ENCODE assay signal across 27 mouse cellular contexts in genomic region chr13:104574396-104574795, GRCm38 (mm10).
DNase-seq lines count a peak whose midpoint lies in the region; ATAC-seq lines count a peak whose summit lies in the region.
"Had no signal": no experiment of that assay in that cellular context is flagged by ENCODE, and none has a peak within 500 bp of the region (broad histone marks: within the 10 kb centered on the region; RNA-seq: fewer than 3 reads in every experiment).

No protein-coding gene starts in this region.

- H3K27me3 ChIP-seq in hindbrain, embryonic 12.5 days = no peaks in the 10 kb centered on the region
- H3K27me3 ChIP-seq: embryonic facial prominence, embryonic 13.5 days; forebrain, embryonic 12.5 days; liver, embryonic 15.5 days; lung, embryonic 15.5 days had no signal

- peak; percentile 83 for DNase-seq in induced T-regulatory cell, adult 2 months (ENCODE audit: low read depth)
- DNase-seq in naive thymus-derived CD4-positive, alpha-beta T cell, adult 2 months (ENCODE audit: low read depth) = peak; percentile 72
- no peak for DNase-seq in right cerebral cortex, adult 2 months (ENCODE audit: low spot score in 2 of 2)
- DNase-seq in lung, postnatal 25 days (ENCODE audit: low spot score) = no peak
- DNase-seq in kidney, adult 8-10 months = no peak
- DNase-seq: adrenal gland, adult 8-10 months; cerebellum, adult 11-12 months; cerebellum, postnatal 25 days; embryo, embryonic 11 days; kidney, adult 18-20 months; kidney, postnatal 10 days; left cerebral cortex, postnatal 4 days; liver; lung, postnatal 4 days; right cerebral cortex, postnatal 14 days; spleen, adult 18-20 months had no signal

- WGBS in hindbrain, embryonic 12.5 days = 95% methylated on average over 5 of the region's 5 CpGs

- H3K4me1 ChIP-seq in hindbrain, embryonic 12.5 days = no peaks in the 10 kb centered on the region; the same call in 1 of the 2 replicates
- H3K4me1 ChIP-seq: forebrain, embryonic 12.5 days; liver, embryonic 15.5 days had no signal

- no peak overlapping the region for H3K4me2 ChIP-seq in hindbrain, embryonic 12.5 days (replicated peaks)
- H3K4me2 ChIP-seq: embryonic facial prominence, embryonic 13.5 days; forebrain, embryonic 12.5 days; liver, embryonic 15.5 days; lung, embryonic 15.5 days; midbrain, embryonic 11.5 days had no signal

- no peaks in the 10 kb centered on the region for H3K36me3 ChIP-seq in hindbrain, embryonic 12.5 days
- H3K36me3 ChIP-seq: embryonic facial prominence, embryonic 13.5 days; forebrain, embryonic 12.5 days; heart, embryonic 10.5 days; liver, embryonic 15.5 days; lung, embryonic 15.5 days had no signal

- peak; percentile 76 for ATAC-seq in CD4-positive, CD25-positive, alpha-beta regulatory T cell, adult 4 months
- ATAC-seq in hindbrain, embryonic 12.5 days (ENCODE audit: low FRiP score) = no peak
- ATAC-seq: hindbrain, postnatal 0 days had no signal

- no peak overlapping the region for H3K9ac ChIP-seq in hindbrain, embryonic 12.5 days
- H3K9ac ChIP-seq: embryonic facial prominence, embryonic 13.5 days; forebrain, embryonic 12.5 days; liver, embryonic 15.5 days; lung, embryonic 15.5 days had no signal

- no peak overlapping the region for H3K27ac ChIP-seq in hindbrain, embryonic 12.5 days
- H3K27ac ChIP-seq: embryonic facial prominence, embryonic 13.5 days; forebrain, embryonic 12.5 days; heart, embryonic 10.5 days; hindbrain, postnatal 0 days; left cerebral cortex, adult 2 months; liver, embryonic 15.5 days; lung, embryonic 15.5 days had no signal

- H3K9me3 ChIP-seq in hindbrain, embryonic 12.5 days (replicated peaks) = no peaks in the 10 kb centered on the region
- H3K9me3 ChIP-seq: embryonic facial prominence, embryonic 13.5 days; forebrain, embryonic 12.5 days; heart, embryonic 10.5 days; liver, embryonic 15.5 days; lung, embryonic 15.5 days had no signal

- H3K4me3 ChIP-seq in hindbrain, embryonic 12.5 days = no peak overlapping the region
- H3K4me3 ChIP-seq: embryonic facial prominence, embryonic 13.5 days; erythroblast, embryonic 14.5 days; forebrain, embryonic 12.5 days; heart, embryonic 10.5 days; left cerebral cortex, adult 2 months; liver, embryonic 15.5 days; lung, embryonic 15.5 days had no signal

Comparison
In these comparisons a context has a peak if more than half of its experiments do, and no peak if none do; other contexts are left out.
1. DNase-seq: peak in induced T-regulatory cell, adult 2 months (single experiment) and naive thymus-derived CD4-positive, alpha-beta T cell, adult 2 months (single experiment); none in right cerebral cortex, adult 2 months (0 of 2), lung, postnatal 25 days (single experiment) and kidney, adult 8-10 months (0 of 2).